Mouse (Mus musculus): Measurements from ENCODE around the gene Ugt1a8. TPM values are rescaled to one million over a fixed set of nuclear protein-coding genes. Genes with fewer than 3 reads are reported as not detected.
"Not testable (repeated sequence)": the region's sequence is repeated elsewhere in the genome, so short reads cannot be mapped to it uniquely, and the experiment has no call there.

Gene Ugt1a8
- total and polyA plus RNA-seq, 3 experiments = not detected

DNA sequence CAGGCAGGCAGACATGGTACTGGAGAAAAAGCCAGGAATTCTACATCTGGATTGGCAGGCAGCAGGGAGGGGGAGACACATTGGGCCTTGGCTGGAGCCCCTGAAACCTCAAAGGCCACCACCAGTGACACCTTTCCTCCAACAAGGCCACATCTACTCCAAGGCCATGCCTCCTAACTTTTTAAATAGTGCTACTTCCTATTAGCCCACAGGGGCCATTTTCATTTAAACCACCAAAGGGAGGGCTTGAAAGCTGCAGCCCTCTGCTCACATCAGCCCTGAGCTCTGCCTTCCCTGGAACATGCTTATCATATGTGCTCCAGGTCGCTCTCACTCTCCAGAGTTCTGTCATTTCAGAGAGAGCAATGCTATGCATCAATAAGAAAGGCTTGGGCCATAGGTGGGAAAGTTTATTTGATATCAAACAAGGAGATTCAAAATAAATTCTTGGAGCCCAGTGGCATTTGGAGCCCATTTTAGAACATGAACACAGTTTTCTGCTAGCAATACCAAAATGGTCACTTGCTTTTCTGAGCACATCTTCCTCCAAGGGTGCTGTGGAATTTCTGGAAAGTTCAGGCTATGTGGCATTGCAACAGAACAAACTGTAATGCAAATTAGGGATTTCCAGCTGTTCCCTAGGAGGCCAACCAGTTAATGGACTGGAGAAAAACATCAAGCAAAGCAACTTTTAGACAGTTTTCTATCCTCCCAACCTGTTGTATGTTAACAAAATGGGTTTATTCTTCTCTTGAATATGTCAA lies 17.2 kb downstream of the Ugt1a8 start (continued):
- TF ChIP-seq SMC3 (IDR thresholded peaks at IDR 0.05; ENCODE audit: low read depth, low read length) = no peak

DNA sequence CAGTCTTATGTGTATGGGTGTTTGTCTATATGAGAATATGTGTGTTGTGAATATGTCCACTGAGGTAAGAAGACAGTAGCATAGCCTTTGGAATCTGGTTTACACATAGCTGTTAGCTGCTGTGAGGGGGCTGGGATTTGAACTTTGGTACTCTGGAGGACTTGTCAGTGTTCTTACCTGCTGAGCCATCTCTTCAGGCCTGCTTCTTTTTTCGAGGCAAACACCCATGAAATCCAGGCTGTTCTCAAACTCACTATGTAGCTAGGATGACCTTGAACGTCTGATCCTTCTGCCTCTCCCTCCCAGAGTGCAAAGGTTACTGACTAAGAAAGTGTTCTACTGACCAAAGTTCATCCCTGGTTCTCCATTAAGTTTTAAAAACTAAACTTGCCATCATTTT lies 18.0 kb downstream of the Ugt1a8 start:
- peaks cover 0 to 14% of the 10 kb centered on the region in 2 experiments; a peak in 3 of 4 replicates for H3K4me1 ChIP-seq (ENCODE audit: control insufficient read depth in 1 of 2, insufficient read depth in 2 of 2, low read length in 2 of 2)
- TF ChIP-seq MYB (IDR thresholded peaks at IDR 0.05; ENCODE audit: low read depth, low read length) = no peak
- no peaks in the 10 kb centered on the region for H3K9me3 ChIP-seq (replicated peaks; ENCODE audit: insufficient read depth, low read length)
- no peak overlapping the region for H3K27ac ChIP-seq (ENCODE audit: control insufficient read depth, low read depth, low read length)
- no peak overlapping the region for H3K4me3 ChIP-seq (ENCODE audit: control insufficient read depth in 1 of 2, insufficient read depth in 1 of 2, low read depth in 2 of 2, low read length in 2 of 2)
- H3K36me3 ChIP-seq (ENCODE audit: control insufficient read depth in 1 of 2, insufficient read depth in 2 of 2, low read length in 2 of 2) = peaks cover 0 to 9% of the 10 kb centered on the region in 2 experiments; a peak in 2 of 4 replicates
- no peaks in the 10 kb centered on the region for H3K79me2 ChIP-seq (ENCODE audit: control insufficient read depth, insufficient read depth, low read length, poor library complexity)
- no peak for DNase-seq (ENCODE audit: low read depth, low spot score)
- H3K9ac ChIP-seq (ENCODE audit: control insufficient read depth, low read depth, low read length, poor library complexity, severe bottlenecking) = no peak overlapping the region
- H3K27me3 ChIP-seq (ENCODE audit: control insufficient read depth in 1 of 2, insufficient read depth in 2 of 2, low read length in 2 of 2) = no peaks in the 10 kb centered on the region

- not testable (repeated sequence) for H3K36me3 ChIP-seq (ENCODE audit: control insufficient read depth in 1 of 2, insufficient read depth in 2 of 2, low read length in 2 of 2); H3K9ac ChIP-seq (ENCODE audit: control insufficient read depth, low read depth, low read length, poor library complexity, severe bottlenecking); H3K4me3 ChIP-seq (ENCODE audit: control insufficient read depth in 1 of 2, insufficient read depth in 1 of 2, low read depth in 2 of 2, low read length in 2 of 2); H3K79me2 ChIP-seq (ENCODE audit: control insufficient read depth, insufficient read depth, low read length, poor library complexity); H3K27ac ChIP-seq (ENCODE audit: control insufficient read depth, low read depth, low read length); H3K27me3 ChIP-seq (ENCODE audit: control insufficient read depth in 1 of 2, insufficient read depth in 2 of 2, low read length in 2 of 2); H3K9me3 ChIP-seq (replicated peaks; ENCODE audit: insufficient read depth, low read length); DNase-seq (ENCODE audit: low read depth, low spot score); H3K4me1 ChIP-seq (ENCODE audit: control insufficient read depth in 1 of 2, insufficient read depth in 2 of 2, low read length in 2 of 2)
Measured at GRCm38 (mm10) chr1:88109027-88109557, 21.5 kb downstream of the Ugt1a8 start.

DNA sequence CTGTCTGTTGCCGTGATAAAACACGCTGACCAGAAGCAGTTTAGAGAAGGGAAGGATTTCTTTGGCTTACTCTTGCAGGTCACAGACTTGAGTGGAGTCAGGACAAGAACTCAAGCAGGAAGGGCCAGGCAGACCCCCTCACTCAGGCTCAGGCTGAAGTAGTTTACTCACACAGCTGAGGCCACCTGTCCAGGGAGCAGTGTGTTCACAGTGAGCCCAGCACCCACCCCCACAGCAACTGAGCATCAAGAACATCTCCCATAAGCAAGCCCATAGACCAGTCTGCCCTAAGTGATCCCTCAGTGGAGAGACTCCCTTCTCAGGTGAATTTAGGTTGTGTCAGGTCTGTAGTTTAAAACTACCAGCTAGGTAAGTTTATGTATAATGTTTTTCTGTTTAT lies 22.0 kb downstream of the Ugt1a8 start:
- not testable (repeated sequence) for H3K27ac ChIP-seq (ENCODE audit: control insufficient read depth, low read depth, low read length); DNase-seq (ENCODE audit: low read depth, low spot score); H3K27me3 ChIP-seq (ENCODE audit: control insufficient read depth in 1 of 2, insufficient read depth in 2 of 2, low read length in 2 of 2); H3K4me3 ChIP-seq (ENCODE audit: control insufficient read depth in 1 of 2, insufficient read depth in 1 of 2, low read depth in 2 of 2, low read length in 2 of 2); H3K9me3 ChIP-seq (replicated peaks; ENCODE audit: insufficient read depth, low read length); H3K36me3 ChIP-seq (ENCODE audit: control insufficient read depth in 1 of 2, insufficient read depth in 2 of 2, low read length in 2 of 2); H3K9ac ChIP-seq (ENCODE audit: control insufficient read depth, low read depth, low read length, poor library complexity, severe bottlenecking); H3K79me2 ChIP-seq (ENCODE audit: control insufficient read depth, insufficient read depth, low read length, poor library complexity); H3K4me1 ChIP-seq (ENCODE audit: control insufficient read depth in 1 of 2, insufficient read depth in 2 of 2, low read length in 2 of 2)

DNA sequence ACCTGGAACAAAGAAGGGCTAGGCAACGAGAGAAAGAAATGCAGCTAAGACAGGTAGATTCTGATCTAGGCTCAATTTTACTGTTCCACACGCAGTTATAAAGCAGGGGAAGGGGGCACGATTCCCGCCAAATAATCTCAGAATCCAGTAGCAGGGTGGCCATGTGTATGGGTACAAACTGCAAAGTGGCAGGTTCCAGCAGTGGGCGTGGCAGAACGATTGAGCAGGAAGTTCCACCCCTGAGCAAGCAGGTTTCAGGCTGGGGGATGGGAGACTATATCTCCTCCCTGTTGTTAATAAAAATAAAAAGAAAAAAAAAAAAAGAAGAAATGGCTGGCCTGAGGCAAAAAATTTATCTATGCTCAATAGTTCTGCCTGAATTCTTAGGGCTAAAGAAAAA lies 25.2 kb downstream of the Ugt1a8 start:
- not testable (repeated sequence) for H3K27ac ChIP-seq (ENCODE audit: control insufficient read depth, low read depth, low read length); H3K9me3 ChIP-seq (replicated peaks; ENCODE audit: insufficient read depth, low read length); DNase-seq (ENCODE audit: low read depth, low spot score); H3K4me1 ChIP-seq (ENCODE audit: control insufficient read depth in 1 of 2, insufficient read depth in 2 of 2, low read length in 2 of 2); H3K36me3 ChIP-seq (ENCODE audit: control insufficient read depth in 1 of 2, insufficient read depth in 2 of 2, low read length in 2 of 2); H3K27me3 ChIP-seq (ENCODE audit: control insufficient read depth in 1 of 2, insufficient read depth in 2 of 2, low read length in 2 of 2); H3K79me2 ChIP-seq (ENCODE audit: control insufficient read depth, insufficient read depth, low read length, poor library complexity); H3K4me3 ChIP-seq (ENCODE audit: control insufficient read depth in 1 of 2, insufficient read depth in 1 of 2, low read depth in 2 of 2, low read length in 2 of 2); H3K9ac ChIP-seq (ENCODE audit: control insufficient read depth, low read depth, low read length, poor library complexity, severe bottlenecking)

GRCm38 (mm10) chr1:88120550-88120949 lies 32.9 kb downstream of the Ugt1a8 start:
- H3K27me3 ChIP-seq (ENCODE audit: control insufficient read depth in 1 of 2, insufficient read depth in 2 of 2, low read length in 2 of 2); H3K4me3 ChIP-seq (ENCODE audit: control insufficient read depth in 1 of 2, insufficient read depth in 1 of 2, low read depth in 2 of 2, low read length in 2 of 2); H3K79me2 ChIP-seq (ENCODE audit: control insufficient read depth, insufficient read depth, low read length, poor library complexity); H3K27ac ChIP-seq (ENCODE audit: control insufficient read depth, low read depth, low read length); H3K36me3 ChIP-seq (ENCODE audit: control insufficient read depth in 1 of 2, insufficient read depth in 2 of 2, low read length in 2 of 2); H3K4me1 ChIP-seq (ENCODE audit: control insufficient read depth in 1 of 2, insufficient read depth in 2 of 2, low read length in 2 of 2); H3K9ac ChIP-seq (ENCODE audit: control insufficient read depth, low read depth, low read length, poor library complexity, severe bottlenecking); H3K9me3 ChIP-seq (replicated peaks; ENCODE audit: insufficient read depth, low read length); DNase-seq (ENCODE audit: low read depth, low spot score): not testable (repeated sequence)

All from MEL (cell line).